Mouse (Mus musculus): ENCODE data around the gene Pld6. TPM values are rescaled to one million over a fixed set of nuclear protein-coding genes. Genes with fewer than 3 reads are reported as not detected.

Gene Pld6
- polyA plus RNA-seq, 1 experiment: 2.0 TPM

DNA sequence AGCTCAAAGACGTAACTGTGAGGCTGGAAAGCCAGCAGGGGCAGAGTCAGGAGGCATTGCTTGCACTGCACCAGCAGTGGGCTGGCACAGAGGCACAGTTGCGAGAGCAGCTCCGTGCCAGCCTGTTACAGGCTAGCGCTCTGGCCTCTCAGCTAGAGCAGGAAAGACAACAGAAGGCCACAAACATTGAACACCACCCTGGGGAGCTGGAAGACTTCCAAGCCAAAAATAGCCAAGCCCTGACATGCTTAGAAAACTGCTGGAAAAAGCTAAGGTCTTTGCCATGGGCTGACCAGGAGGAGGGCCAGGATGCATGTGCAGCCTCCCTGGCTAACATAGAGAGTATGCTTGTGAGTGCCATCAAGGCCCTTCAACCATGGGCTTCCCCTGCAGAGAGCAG, 28.3 kb downstream of the Pld6 start:
- Histone ChIP-seq H3K27ac (ENCODE audit: insufficient read depth, low read length) (peak overlapping the region; percentile 86), H3K4me1 (ENCODE audit: control insufficient read depth, insufficient read depth, low read length) (peaks cover 9% of the 10 kb centered on the region), H3K4me3 (ENCODE audit: insufficient read depth, low read length) (no peak overlapping the region)
- no peak for TF ChIP-seq POLR2A (IDR thresholded peaks at IDR 0.05; ENCODE audit: extremely low read depth, insufficient read depth, low read length)
- no peak for TF ChIP-seq CTCF (IDR thresholded peaks at IDR 0.05; ENCODE audit: extremely low read depth, insufficient read depth, low read length)

DNA sequence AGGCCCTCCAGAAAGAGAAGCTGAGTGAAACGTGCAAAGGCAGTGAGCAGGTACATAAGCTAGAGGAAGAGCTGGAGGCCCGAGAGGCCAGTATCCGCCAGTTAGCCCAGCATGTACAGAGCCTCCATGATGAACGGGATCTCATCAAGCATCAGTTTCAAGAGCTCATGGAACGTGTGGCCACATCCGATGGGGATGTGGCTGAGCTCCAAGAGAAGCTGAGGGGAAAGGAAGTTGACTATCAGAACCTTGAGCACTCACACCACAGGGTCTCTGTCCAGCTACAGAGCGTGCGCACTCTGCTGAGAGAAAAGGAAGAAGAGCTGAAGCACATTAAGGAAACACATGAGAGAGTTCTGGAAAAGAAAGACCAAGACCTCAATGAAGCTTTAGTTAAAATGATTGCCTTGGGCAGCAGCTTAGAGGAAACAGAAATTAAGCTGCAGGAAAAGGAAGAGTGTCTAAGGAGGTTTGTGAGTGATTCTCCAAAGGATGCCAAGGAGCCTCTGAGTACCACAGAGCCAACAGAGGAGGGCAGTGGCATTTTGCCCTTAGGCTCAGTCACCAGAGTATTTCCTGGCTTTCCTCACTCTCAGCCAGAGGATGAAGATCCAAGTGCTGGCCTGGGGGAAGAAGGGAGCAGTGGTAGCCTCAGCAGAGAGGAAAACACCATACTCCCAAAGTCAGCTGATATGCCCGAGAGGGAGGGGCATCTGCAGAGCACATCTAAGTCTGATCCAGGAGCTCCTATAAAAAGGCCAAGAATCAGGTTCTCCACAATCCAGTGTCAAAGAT, 29.1 kb downstream of the Pld6 start:
- Histone ChIP-seq H3K4me1 (ENCODE audit: control insufficient read depth, insufficient read depth, low read length) (peaks cover 9% of the 10 kb centered on the region), H3K27ac (ENCODE audit: insufficient read depth, low read length) (peak overlapping the region; percentile 86), H3K4me3 (ENCODE audit: insufficient read depth, low read length) (no peak overlapping the region)
- TF ChIP-seq POLR2A (IDR thresholded peaks at IDR 0.05; ENCODE audit: extremely low read depth, insufficient read depth, low read length): no peak
- no peak for TF ChIP-seq CTCF (IDR thresholded peaks at IDR 0.05; ENCODE audit: extremely low read depth, insufficient read depth, low read length)

DNA sequence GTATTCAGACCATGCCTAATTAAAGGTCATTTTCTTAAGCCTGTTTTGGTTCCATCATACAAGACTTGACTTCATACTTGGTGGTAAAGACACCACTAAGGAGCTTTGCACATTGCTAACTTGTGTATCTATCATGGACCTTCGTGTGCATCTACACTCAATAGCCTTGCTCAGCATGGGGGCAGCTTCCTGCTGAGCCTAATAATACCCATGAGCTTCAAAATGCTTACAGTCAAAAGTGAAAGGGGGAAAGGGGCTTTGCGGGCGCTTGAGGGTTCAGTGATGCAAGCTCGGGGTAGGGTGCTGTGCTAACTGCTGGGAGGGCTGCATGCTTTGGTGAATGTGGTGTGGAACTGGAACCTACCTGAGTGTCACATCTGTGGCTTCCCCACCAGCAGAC, 31.1 kb downstream of the Pld6 start:
- no peak overlapping the region for H3K27ac ChIP-seq (ENCODE audit: insufficient read depth, low read length)
- TF ChIP-seq CTCF (IDR thresholded peaks at IDR 0.05; ENCODE audit: extremely low read depth, insufficient read depth, low read length): no peak
- TF ChIP-seq POLR2A (IDR thresholded peaks at IDR 0.05; ENCODE audit: extremely low read depth, insufficient read depth, low read length): no peak
- H3K4me3 ChIP-seq (ENCODE audit: insufficient read depth, low read length): no peak overlapping the region
- peaks cover 9% of the 10 kb centered on the region for H3K4me1 ChIP-seq (ENCODE audit: control insufficient read depth, insufficient read depth, low read length)

DNA sequence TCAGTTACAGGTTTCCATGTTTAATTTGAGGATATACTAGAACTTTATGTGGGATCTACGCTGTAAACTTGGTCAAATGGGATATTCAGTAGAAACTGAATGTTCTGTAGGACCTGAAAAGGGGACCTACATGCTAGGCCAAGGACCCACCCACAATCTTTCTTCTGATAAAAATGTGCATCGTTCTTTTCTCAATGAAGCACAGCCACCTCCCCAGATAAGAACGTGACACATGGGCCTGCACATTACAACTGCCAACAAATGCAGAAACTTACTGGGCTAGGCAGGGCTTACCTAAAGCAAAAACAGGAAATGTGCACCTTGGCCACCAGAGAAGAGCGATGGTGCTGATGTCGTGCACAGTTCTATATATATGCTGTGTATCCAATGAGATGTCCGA, 32.9 kb downstream of the Pld6 start:
- H3K4me3 ChIP-seq (ENCODE audit: insufficient read depth, low read length): no peak overlapping the region
- no peak for TF ChIP-seq POLR2A (IDR thresholded peaks at IDR 0.05; ENCODE audit: extremely low read depth, insufficient read depth, low read length)
- no peak for TF ChIP-seq CTCF (IDR thresholded peaks at IDR 0.05; ENCODE audit: extremely low read depth, insufficient read depth, low read length)
- no peak overlapping the region for H3K27ac ChIP-seq (ENCODE audit: insufficient read depth, low read length)

DNA sequence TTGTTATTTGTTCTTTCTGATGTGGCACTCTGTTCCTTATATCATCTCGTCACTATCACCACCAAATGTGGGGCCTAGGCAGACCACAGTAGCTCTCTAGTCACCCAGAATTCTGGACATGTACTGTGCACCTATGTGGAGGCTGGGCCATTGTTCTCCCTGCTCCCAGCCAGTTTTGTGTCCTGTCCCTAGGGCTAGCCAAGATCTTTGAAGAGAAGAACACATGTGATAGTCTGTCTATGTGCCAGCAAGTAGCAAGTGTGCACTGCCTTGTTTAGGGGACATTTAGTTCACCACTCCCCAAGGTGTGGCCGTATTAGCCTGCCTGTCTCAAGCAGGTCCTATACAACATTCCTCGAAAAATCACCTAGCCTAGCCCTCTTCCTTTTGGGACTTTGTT, 38.4 kb downstream of the Pld6 start:
- Histone ChIP-seq H3K4me1 (ENCODE audit: control insufficient read depth, insufficient read depth, low read length) (no peaks in the 10 kb centered on the region; the same call in 1 of the 2 replicates), H3K4me3 (ENCODE audit: insufficient read depth, low read length) (no peak overlapping the region), H3K27ac (ENCODE audit: insufficient read depth, low read length) (no peak overlapping the region)
- TF ChIP-seq POLR2A (IDR thresholded peaks at IDR 0.05; ENCODE audit: extremely low read depth, insufficient read depth, low read length): no peak
- TF ChIP-seq CTCF (IDR thresholded peaks at IDR 0.05; ENCODE audit: extremely low read depth, insufficient read depth, low read length): no peak

More for the DNA sequence above, 32.9 kb downstream of the Pld6 start:
- peaks cover 9% of the 10 kb centered on the region for H3K4me1 ChIP-seq (ENCODE audit: control insufficient read depth, insufficient read depth, low read length)

DNA sequence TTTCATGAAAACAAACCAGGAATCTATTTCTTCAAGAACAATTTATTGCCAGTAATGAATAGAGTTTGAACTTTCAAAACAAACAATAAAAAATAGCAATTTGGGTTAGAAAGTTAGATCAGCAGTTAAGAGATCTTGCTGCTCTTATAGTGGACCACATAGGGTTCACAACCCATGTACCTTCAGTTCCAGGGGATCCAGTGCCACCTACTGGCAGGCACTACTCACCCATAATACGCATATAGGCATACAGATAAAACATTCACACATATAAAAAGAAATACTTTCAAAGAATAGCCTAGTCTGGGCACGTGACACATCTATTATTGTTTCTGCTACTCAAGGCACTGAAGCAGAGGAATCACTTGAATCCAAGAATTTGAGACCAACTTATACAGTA, 40.8 kb downstream of the Pld6 start:
- Histone ChIP-seq H3K27ac (ENCODE audit: insufficient read depth, low read length) (no peak overlapping the region), H3K4me3 (ENCODE audit: insufficient read depth, low read length) (no peak overlapping the region), H3K4me1 (ENCODE audit: control insufficient read depth, insufficient read depth, low read length) (no peaks in the 10 kb centered on the region; the same call in 1 of the 2 replicates)
- TF ChIP-seq POLR2A (IDR thresholded peaks at IDR 0.05; ENCODE audit: extremely low read depth, insufficient read depth, low read length) (no peak), CTCF (IDR thresholded peaks at IDR 0.05; ENCODE audit: extremely low read depth, insufficient read depth, low read length) (peak; percentile 74)

DNA sequence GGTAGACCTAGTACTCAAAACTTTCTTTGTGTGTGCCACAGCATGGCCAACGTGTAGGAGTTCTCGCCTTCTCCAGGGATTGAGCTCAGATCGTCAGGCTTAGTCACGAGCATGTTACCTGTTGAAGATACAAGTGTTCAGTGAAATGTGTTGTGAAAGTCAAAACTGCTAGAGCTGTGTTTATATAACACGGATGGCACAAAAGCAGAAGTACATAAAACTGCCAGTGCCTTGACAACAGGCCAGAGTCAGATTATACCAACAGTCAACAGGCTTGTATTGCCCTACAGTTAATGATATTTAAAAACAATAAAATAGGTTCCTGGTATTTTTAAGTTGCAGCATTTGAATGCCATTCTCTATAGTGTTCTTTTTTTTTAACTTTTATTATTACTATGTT, 41.6 kb downstream of the Pld6 start:
- no peaks in the 10 kb centered on the region; the same call in 1 of the 2 replicates for H3K4me1 ChIP-seq (ENCODE audit: control insufficient read depth, insufficient read depth, low read length)
- no peak overlapping the region for H3K27ac ChIP-seq (ENCODE audit: insufficient read depth, low read length)
- no peak overlapping the region for H3K4me3 ChIP-seq (ENCODE audit: insufficient read depth, low read length)
- TF ChIP-seq POLR2A (IDR thresholded peaks at IDR 0.05; ENCODE audit: extremely low read depth, insufficient read depth, low read length) (no peak), CTCF (IDR thresholded peaks at IDR 0.05; ENCODE audit: extremely low read depth, insufficient read depth, low read length) (no peak)

DNA sequence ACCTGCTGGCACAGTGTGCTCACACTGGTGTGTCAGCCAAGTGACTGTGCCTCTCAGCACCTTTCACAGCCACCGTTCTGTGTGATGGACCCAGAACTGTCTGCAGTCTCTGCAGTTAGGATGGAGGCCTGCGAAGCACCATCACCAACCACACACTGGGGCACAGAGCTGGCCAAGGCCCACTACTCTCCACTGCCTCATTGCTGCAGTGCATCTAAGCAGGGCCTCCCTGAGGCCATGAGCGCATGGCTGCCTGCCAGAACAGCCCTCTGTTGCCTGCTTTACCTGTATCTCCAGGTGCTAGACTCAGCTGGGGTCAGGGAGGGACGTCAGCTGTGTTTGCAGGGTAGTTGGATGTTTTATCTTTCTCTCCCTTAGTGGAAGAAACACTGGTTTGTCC, 43.1 kb downstream of the Pld6 start:
- no peak for TF ChIP-seq CTCF (IDR thresholded peaks at IDR 0.05; ENCODE audit: extremely low read depth, insufficient read depth, low read length)
- no peak for TF ChIP-seq POLR2A (IDR thresholded peaks at IDR 0.05; ENCODE audit: extremely low read depth, insufficient read depth, low read length)
- H3K27ac ChIP-seq (ENCODE audit: insufficient read depth, low read length): no peak overlapping the region
- no peaks in the 10 kb centered on the region; the same call in 1 of the 2 replicates for H3K4me1 ChIP-seq (ENCODE audit: control insufficient read depth, insufficient read depth, low read length)
- no peak overlapping the region for H3K4me3 ChIP-seq (ENCODE audit: insufficient read depth, low read length)

DNA sequence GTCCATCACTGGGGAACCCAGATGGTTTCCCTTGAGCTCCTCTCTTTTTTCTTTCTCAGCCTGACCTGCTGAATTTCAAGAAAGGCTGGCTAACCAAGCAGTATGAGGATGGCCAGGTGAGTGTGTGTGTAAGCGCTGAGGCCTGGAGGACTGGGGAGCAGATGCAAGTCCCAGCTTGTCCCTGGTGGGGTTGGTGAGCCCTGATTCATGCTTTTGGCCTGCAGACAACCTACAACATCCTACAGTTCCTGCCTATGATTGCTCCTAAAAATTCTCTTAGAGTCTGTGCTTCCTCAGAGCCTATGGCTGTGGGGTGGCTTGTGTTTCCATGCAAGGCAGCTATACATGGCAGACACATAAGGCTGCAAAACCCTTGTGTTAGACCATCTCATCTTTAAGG, 43.7 kb downstream of the Pld6 start:
- H3K4me1 ChIP-seq (ENCODE audit: control insufficient read depth, insufficient read depth, low read length): no peaks in the 10 kb centered on the region; the same call in 1 of the 2 replicates
- H3K4me3 ChIP-seq (ENCODE audit: insufficient read depth, low read length): no peak overlapping the region
- TF ChIP-seq CTCF (IDR thresholded peaks at IDR 0.05; ENCODE audit: extremely low read depth, insufficient read depth, low read length) (no peak), POLR2A (IDR thresholded peaks at IDR 0.05; ENCODE audit: extremely low read depth, insufficient read depth, low read length) (no peak)
- no peak overlapping the region for H3K27ac ChIP-seq (ENCODE audit: insufficient read depth, low read length)

DNA sequence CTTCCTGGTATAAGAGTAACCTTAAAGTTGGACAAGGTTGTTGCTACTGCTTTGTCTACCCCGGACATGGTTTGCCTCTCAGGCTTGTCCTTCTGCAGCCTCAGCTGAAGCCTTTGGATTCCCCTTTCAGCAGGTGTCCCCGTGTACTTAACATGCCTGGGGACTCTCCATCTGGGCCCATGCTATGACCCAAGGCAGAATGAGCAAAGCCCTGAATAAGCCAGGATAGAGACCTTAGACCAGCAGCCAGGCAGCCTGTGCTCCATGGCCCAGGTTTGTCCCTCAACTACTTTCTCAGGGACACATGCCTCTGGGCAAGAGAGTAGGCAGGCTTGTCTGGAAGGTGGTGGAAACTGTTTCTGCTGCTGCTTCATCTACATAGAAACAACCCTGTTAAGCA, 44.1 kb downstream of the Pld6 start:
- Histone ChIP-seq H3K4me1 (ENCODE audit: control insufficient read depth, insufficient read depth, low read length) (no peaks in the 10 kb centered on the region; the same call in 1 of the 2 replicates), H3K4me3 (ENCODE audit: insufficient read depth, low read length) (no peak overlapping the region), H3K27ac (ENCODE audit: insufficient read depth, low read length) (no peak overlapping the region)
- TF ChIP-seq CTCF (IDR thresholded peaks at IDR 0.05; ENCODE audit: extremely low read depth, insufficient read depth, low read length): no peak
- no peak for TF ChIP-seq POLR2A (IDR thresholded peaks at IDR 0.05; ENCODE audit: extremely low read depth, insufficient read depth, low read length)
